Mouse (Mus musculus) adrenal gland, postnatal 14 days (tissue): ENCODE measurements around the gene Sprr2b. TPM values are rescaled to one million over a fixed set of nuclear protein-coding genes. Genes with fewer than 3 reads are reported as not detected.
"Not testable (repeated sequence)": the region's sequence is repeated elsewhere in the genome, so short reads cannot be mapped to it uniquely, and the experiment has no call there.

Experiments used
- DNase-seq: peaks from one replicate; pipeline ENCODE4 v3.0.0; 2021; ENCODE audit warnings: mixed read lengths
- long read RNA-seq, 2 experiments: library from polyadenylated mRNA; stranded (forward); transcript quantifications; one replicate each; pipeline ENCODE4 v2.0.0; 2021
- total RNA-seq: library from RNA; stranded (reverse); gene quantifications from 2 replicates; pipeline ENCODE4 v1.2.3, GENCODE M21; 2021

Sprr2b gene
- not detected in 2 replicates for total RNA-seq
- long read RNA-seq, experiment 1, result 0 reads
- long read RNA-seq, experiment 2, result 0 reads

DNA sequence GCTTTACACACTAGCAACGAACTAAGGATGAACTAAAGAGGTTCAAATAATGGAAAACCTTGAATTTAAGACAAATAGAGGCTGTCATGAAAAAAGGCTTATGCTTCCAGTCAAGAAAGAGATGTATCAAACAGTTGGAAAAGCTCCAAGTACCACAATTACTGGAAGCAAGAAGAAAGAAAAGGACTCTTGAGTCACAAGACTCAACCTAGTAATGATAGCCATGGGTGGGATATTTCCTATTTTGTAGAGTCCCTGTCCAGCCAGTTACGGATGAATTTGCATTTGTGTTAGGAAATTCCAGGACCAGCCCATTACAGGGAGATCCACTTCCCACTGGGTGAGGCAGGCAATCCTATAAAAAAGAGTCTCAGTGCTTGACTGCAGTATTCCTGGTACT, at the start of gene Sprr2b:
Sprr2b (plus strand) TSS at position 301 of the 400 bp plus-strand sequence.
- no peak for DNase-seq

DNA sequence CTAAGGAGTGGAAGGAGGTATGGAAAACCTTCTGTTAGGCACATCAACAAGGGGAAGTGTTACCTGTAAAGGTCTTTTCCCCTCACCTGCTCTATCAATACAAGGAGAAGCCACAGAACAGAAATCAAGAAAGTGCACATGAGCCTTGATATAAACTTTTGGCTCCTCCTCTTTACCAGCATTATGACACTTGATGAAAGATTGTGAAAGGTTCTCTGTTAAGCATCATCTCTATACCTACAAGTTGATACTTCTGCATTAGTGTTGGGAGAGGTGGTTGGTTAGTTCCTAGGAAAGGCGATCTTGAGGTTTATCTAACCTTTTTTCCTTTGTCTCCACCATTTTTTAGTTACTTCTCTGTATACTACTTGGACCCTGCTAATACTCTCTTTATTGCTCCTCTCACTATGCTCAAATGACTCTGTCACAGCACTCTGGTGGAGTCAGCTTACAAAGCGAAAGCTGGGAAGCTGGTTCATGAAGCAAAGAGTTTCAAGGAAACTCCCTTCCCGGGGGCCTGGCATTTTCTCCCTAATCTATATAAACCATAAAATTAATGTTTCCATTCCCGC, 44.9 kb upstream of the Sprr2b start:
- DNase-seq, result not testable (repeated sequence)

DNA sequence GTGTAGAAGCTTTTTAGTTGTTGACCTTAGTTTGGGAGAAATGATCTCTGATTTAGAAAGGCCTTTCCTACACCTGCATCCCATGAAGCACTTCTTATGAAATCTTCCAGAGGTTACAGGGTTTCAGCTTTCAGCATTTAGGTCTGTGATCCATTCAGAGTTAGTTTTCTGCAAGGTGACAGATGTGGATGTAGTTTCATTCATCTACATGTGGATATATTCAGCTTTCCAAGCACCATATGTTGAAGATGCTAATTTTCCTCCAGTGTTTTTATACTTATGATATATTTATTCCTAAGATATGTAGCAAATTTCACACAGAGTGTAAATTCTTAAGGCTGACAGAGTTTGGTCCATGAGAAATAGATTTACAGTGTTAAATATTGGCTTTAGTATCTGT, 42.9 kb upstream of the Sprr2b start:
- DNase-seq, result not testable (repeated sequence)

DNA sequence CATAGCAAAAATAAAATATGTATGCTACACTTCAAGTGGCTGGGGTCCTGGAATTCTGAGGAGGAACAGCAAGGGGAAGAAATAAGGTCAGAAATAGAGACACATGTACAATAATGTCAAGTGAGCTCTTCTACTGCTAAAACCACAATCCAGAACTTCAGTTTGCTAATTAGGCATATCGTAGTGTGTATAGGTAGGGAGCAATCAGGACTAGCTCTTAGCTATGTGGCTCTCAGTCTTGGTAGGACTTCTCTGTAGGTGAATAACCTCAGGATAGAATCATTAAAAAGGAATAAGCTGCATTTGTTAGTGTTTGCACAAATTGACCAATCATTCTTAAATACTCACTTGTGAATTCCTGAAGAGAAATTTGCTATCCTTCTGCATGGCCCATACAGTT, 42.4 kb upstream of the Sprr2b start:
- not testable (repeated sequence) for DNase-seq

- not testable (repeated sequence) for DNase-seq
Measured at GRCm38 (mm10) chr3:92279663-92280062, 36.8 kb upstream of the Sprr2b start.

GRCm38 (mm10) chr3:92280963-92281606, 35.3 kb upstream of the Sprr2b start:
- DNase-seq, result not testable (repeated sequence)

- DNase-seq, result not testable (repeated sequence)
Measured at GRCm38 (mm10) chr3:92285101-92285500, 31.3 kb upstream of the Sprr2b start, which contains the start of gene Sprr2a3. Gene Sprr2a3, plus strand, starts transcription at chr3:92285417.

DNA sequence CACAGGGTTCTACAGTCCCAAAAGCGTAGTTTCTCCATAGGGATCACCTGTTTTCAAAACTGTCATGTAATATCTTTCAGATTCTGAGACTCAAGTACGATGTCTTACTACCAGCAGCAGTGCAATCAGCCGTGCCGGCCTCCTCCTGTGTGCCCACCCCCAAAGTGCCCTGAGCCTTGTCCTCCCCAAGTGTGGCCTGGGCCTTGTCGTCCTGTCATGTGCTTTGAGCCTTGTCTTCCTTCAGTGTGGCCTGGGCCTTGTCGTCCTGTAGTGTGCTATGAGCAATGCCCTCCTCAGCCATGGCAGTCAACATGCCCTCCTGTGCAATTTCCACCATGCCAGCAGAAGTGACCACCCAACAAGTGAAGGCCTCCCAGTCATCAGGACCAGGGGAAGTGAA, 27.9 kb upstream of the Sprr2b start:
- not testable (repeated sequence) for DNase-seq

DNA sequence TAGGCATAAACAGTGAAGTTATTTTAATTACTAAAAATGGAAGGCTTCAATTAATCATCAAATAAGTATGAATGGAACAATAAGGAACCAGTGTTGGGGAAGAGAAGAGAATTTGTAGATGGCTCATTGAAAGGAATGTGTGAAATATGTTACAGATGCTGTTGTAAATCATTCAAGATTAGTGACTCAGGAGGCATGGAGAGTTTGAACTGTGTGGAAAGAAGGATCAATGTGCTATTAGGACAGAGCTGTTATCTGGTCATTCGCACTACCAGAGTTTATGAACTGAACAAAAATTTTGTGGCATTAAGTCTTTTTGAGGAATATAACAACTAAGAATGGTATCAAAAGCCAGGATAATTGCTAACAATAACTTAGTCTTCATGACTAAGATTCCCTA, 9.0 kb upstream of the Sprr2b start:
- no peak for DNase-seq

- DNase-seq, result no peak
Measured at GRCm38 (mm10) chr3:92317384-92317783, 964 bp downstream of the Sprr2b start.

- no peak for DNase-seq
Measured at GRCm38 (mm10) chr3:92336278-92336677, 19.9 kb downstream of the Sprr2b start.

DNA sequence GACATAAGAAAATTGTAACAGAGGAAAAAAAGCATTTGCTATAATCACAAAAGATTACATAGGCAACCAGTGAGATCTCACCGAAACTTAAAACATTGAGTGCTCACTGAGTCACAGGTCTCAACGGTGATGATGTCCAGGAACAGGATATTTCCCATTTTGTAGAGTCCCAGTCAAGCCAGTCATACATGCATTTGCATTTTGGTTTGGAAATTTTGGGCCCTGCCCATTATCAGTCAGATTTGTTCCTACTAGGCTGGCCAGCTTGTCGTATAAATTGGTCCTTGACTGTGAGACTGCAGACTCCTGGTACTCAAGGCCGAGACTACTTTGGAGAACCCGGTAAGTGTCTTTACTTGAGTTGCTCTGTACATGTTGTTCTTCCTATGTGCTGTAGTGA, 22.4 kb downstream of the Sprr2b start, which contains the start of gene Sprr2d:
Sprr2d (plus strand) TSS at position 301 of the 400 bp plus-strand sequence.
- DNase-seq, result no peak

- DNase-seq, result no peak
Measured at GRCm38 (mm10) chr3:92351843-92352242, 35.4 kb downstream of the Sprr2b start, which contains the start of gene Sprr2e. Gene Sprr2e, plus strand, starts transcription at chr3:92352143.

DNA sequence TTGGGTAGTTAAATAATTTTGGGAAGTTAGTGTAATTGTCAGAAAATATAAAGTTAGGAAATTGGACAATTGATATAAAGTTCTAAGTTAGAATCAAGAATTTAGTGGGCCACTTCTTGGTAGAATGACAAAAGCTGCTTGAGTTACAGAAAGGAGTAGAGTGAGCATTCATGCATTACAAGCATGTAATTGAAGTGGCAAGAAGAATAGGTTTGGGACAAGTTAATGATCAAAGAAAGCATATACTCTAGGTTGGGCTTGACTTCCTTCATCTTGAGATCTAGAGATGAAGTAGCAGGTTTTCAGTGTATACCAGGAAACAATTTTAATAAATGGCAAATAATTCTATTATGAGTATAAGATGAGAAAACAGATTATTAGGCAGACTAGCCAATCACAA, 45.2 kb downstream of the Sprr2b start:
- no peak for DNase-seq

DNA sequence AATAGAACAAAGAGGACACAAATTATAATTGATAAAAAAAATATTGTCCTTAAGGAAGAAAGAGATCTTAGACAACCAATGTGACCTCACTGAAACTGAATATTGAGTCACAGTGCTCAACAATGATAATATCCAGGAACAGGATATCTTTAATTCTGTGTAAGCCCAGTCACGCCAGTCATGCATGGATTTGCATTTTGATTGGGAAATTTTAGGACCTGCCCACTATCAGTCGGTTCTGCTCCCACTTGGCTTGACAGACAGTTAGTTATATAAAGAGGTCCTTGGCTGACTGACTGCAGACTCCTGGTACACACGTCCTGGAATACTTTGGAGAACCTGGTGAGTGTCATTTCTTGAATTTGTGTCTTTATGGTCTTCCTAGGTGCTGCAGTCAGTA, 48.5 kb downstream of the Sprr2b start, which contains the start of gene Sprr2f:
Sprr2f (plus strand) TSS at position 301 of the 400 bp plus-strand sequence.
- DNase-seq, result no peak

Other genes with a start within 250 kb of the Sprr2b start
- gene Lor, start 233.5 kb upstream of the Sprr2b start, total RNA-seq, result 0.19 and 0.41 TPM in 2 replicates
- gene Prr9, start 192.7 kb upstream of the Sprr2b start, total RNA-seq, result not detected in 2 replicates
- gene Lelp1, start 173.9 kb upstream of the Sprr2b start, total RNA-seq, result not detected in 2 replicates
- gene Sprr2a1, start 100.8 kb upstream of the Sprr2b start, total RNA-seq, result not detected in 2 replicates
- not detected in 2 replicates for gene Sprr2a2, start 100.7 kb upstream of the Sprr2b start, total RNA-seq
- gene Sprr2a3, start 31.2 kb upstream of the Sprr2b start, total RNA-seq, result not detected in 2 replicates
- not detected in 2 replicates for gene Sprr2d, start 22.5 kb downstream of the Sprr2b start, total RNA-seq
- not detected in 2 replicates for gene Sprr2e, start 35.5 kb downstream of the Sprr2b start, total RNA-seq
- gene Sprr2f, start 48.6 kb downstream of the Sprr2b start, total RNA-seq, result not detected in 2 replicates
- not detected in 2 replicates for gene Sprr2h, start 69.1 kb downstream of the Sprr2b start, total RNA-seq
- gene Sprr2i, start 91.4 kb downstream of the Sprr2b start, total RNA-seq, result not detected in 2 replicates
- not detected in 2 replicates for gene Sprr2j-ps, start 101.5 kb downstream of the Sprr2b start, total RNA-seq
- 1.6 and 7.1 TPM in 2 replicates for gene Gm9774, start 112.8 kb downstream of the Sprr2b start, total RNA-seq
- not detected in 2 replicates for gene Sprr2k, start 116.0 kb downstream of the Sprr2b start, total RNA-seq
- gene Sprr1b, start 122.2 kb downstream of the Sprr2b start, total RNA-seq, result not detected in 2 replicates
- not detected in 2 replicates for gene Sprr3, start 142.1 kb downstream of the Sprr2b start, total RNA-seq
- not detected in 2 replicates for gene Sprr1a, start 169.3 kb downstream of the Sprr2b start, total RNA-seq
- gene Sprr4, start 183.9 kb downstream of the Sprr2b start, total RNA-seq, result not detected in 2 replicates
- not detected in 2 replicates for gene 2310046K23Rik, start 217.9 kb downstream of the Sprr2b start, total RNA-seq